In genomic region chr8:45627246-45628241, GRCm38 (mm10) we compare ENCODE assay signal across 8 mouse cellular contexts.
DNase-seq lines count a peak whose midpoint lies in the region; ATAC-seq and TF ChIP-seq lines count a peak whose summit lies in the region.

No protein-coding gene starts in this region.

- H3K79me2 ChIP-seq in CH12.LX (replicated peaks; ENCODE audit: control insufficient read depth, extremely low read depth, insufficient read depth, poor library complexity, severe bottlenecking), result no peaks in the 10 kb centered on the region

- no peaks in the 10 kb centered on the region for H3K36me3 ChIP-seq in CH12.LX (replicated peaks in 1 of 2; ENCODE audit: control insufficient read depth in 1 of 2, insufficient read depth in 1 of 2, low read length in 1 of 2)
- H3K36me3 ChIP-seq in forebrain, embryonic 10.5 days (replicated peaks), result no peaks in the 10 kb centered on the region

- no peak for TF ChIP-seq EP300 in CH12.LX (IDR thresholded peaks at IDR 0.05; ENCODE audit: low read length)

- H3K27ac ChIP-seq in CH12.LX (ENCODE audit: insufficient read depth, low read depth), result no peak overlapping the region
- H3K27ac ChIP-seq in forebrain, embryonic 10.5 days, result peak overlapping the region; percentile 97

- in situ Hi-C loops in CH12.LX (cut with MboI; ENCODE audit: low pct_ligation_motif_present, low pct_unique_long_range_greater_than_20kb, low sequenced_read_pairs), result no loop called here

- H3K9ac ChIP-seq in CH12.LX (ENCODE audit: insufficient read depth, low read depth), result no peak overlapping the region

- H3K9me3 ChIP-seq in CH12.LX (replicated peaks; ENCODE audit: low read length), result no peaks in the 10 kb centered on the region
- no peaks in the 10 kb centered on the region for H3K9me3 ChIP-seq in forebrain, embryonic 10.5 days

- dilution Hi-C loops in CH12.LX (cut with MboI; ENCODE audit: extremely low pct_ligation_motif_present, extremely low pct_unique_long_range_greater_than_20kb, low sequenced_read_pairs), result no loop called here

- H3K27me3 ChIP-seq in CH12.LX (replicated peaks), result no peaks in the 10 kb centered on the region
- no peaks in the 10 kb centered on the region; the same call in 1 of the 2 replicates for H3K27me3 ChIP-seq in forebrain, embryonic 10.5 days (ENCODE audit: poor library complexity, severe bottlenecking)

- DNase-seq in CH12.LX (ENCODE audit: extremely low read depth), result peak; percentile 20
- DNase-seq in brain, embryonic 14.5 days (ENCODE audit: low read depth), result peak; percentile 98
- DNase-seq in forebrain, embryonic 10.5 days (ENCODE audit: extremely low spot score, low spot score), result peak; percentile 82
- DNase-seq in layer of hippocampus, adult 9-10 months (ENCODE audit: low spot score), result peak; percentile 42
- DNase-seq in lung, adult 2 months, result peak; percentile 24
- DNase-seq in retina, adult 2 months (ENCODE audit: low read depth, low spot score), result peak; percentile 72

- H3K4me3 ChIP-seq in CH12.LX (replicated peaks in 1 of 3; ENCODE audit: low read depth in 2 of 3, low read length in 2 of 3, poor library complexity in 1 of 3), result no peak overlapping the region
- H3K4me3 ChIP-seq in forebrain, embryonic 10.5 days, result peak overlapping the region; percentile 71
- peak overlapping the region; percentile 49 for H3K4me3 ChIP-seq in lung, adult 2 months (replicated peaks; ENCODE audit: extremely low read depth, low read depth, low read length)

- peaks cover 0 to 8% of the 10 kb centered on the region in 2 experiments; a peak in 2 of 4 replicates for H3K4me1 ChIP-seq in CH12.LX (ENCODE audit: control insufficient read depth in 1 of 2, insufficient read depth in 2 of 2)
- H3K4me1 ChIP-seq in forebrain, embryonic 10.5 days, result peaks cover 41% of the 10 kb centered on the region
- H3K4me1 ChIP-seq in lung, adult 2 months (ENCODE audit: control insufficient read depth, insufficient read depth, low read length), result no peaks in the 10 kb centered on the region

- TF ChIP-seq POLR2A in CH12.LX (IDR thresholded peaks at IDR 0.05; ENCODE audit: low read depth, low read length), result no peak
- TF ChIP-seq POLR2A in brain, embryonic 14.5 days (IDR thresholded peaks at IDR 0.05; ENCODE audit: borderline replicate concordance, extremely low read depth, insufficient read depth, insufficient read length, poor library complexity, severe bottlenecking), result peak; percentile 31; the same call in 1 of the 2 replicates
- TF ChIP-seq POLR2A in lung, adult 2 months (IDR thresholded peaks at IDR 0.05; ENCODE audit: borderline replicate concordance, extremely low read depth, low read depth, low read length), result no peak

- TF ChIP-seq CTCF in CH12.LX (conservative IDR thresholded peaks at IDR 0.05 in 1 of 2, IDR thresholded peaks at IDR 0.05 in 1 of 2; ENCODE audit: low read depth in 2 of 2, low read length in 2 of 2), result no peak
- no peak for TF ChIP-seq CTCF in brain, embryonic 14.5 days (IDR thresholded peaks at IDR 0.05; ENCODE audit: borderline replicate concordance, extremely low read depth, insufficient read depth, insufficient read length)
- TF ChIP-seq CTCF in lung, adult 2 months (IDR thresholded peaks at IDR 0.05; ENCODE audit: insufficient read depth, low read length), result no peak

- under 1% methylated on average over 28 of the region's 28 CpGs for WGBS in forebrain, embryonic 10.5 days
- 5% methylated on average over 28 of the region's 28 CpGs for WGBS in lung, adult 2 months

- ATAC-seq in hematopoietic stem cell, adult 5-6 weeks (replicated peaks in 1 of 2; ENCODE audit: insufficient read depth in 1 of 2, low FRiP score in 2 of 2, low TSS enrichment in 1 of 2, low read depth in 1 of 2, poor library complexity in 2 of 2, severe bottlenecking in 2 of 2), result peak; percentile 95
- ATAC-seq in inflammation-experienced regulatory T-cells, adult 6 months, result no peak

- 0 out of 2 replicates have a peak overlapping the region, but pooled peaks have one; percentile 10 for H3K4me2 ChIP-seq in CH12.LX (ENCODE audit: insufficient read depth, low read depth, poor library complexity, severe bottlenecking)

- TF ChIP-seq RAD21 in CH12.LX (IDR thresholded peaks at IDR 0.05; ENCODE audit: low read depth, low read length), result no peak

TF ChIP-seq in CH12.LX, 34 proteins besides CTCF, POLR2A, EP300 and RAD21:
- TF ChIP-seq CHD2 (IDR thresholded peaks at IDR 0.05; ENCODE audit: low read length) (no peak), MEF2A (IDR thresholded peaks at IDR 0.05; ENCODE audit: borderline replicate concordance, low read depth, low read length) (no peak), NELFE (IDR thresholded peaks at IDR 0.05; ENCODE audit: low read depth, low read length) (no peak), ZMIZ1 (IDR thresholded peaks at IDR 0.05; ENCODE audit: low read depth, low read length) (no peak), PAX5 (IDR thresholded peaks at IDR 0.05; ENCODE audit: low read length) (no peak), RCOR1 (conservative IDR thresholded peaks at IDR 0.05; ENCODE audit: low read depth, low read length) (no peak), MAFK (IDR thresholded peaks at IDR 0.05; ENCODE audit: insufficient replicate concordance, low read length) (no peak), BHLHE40 (IDR thresholded peaks at IDR 0.05; ENCODE audit: low read depth, low read length) (no peak), UBTF (IDR thresholded peaks at IDR 0.05; ENCODE audit: low read depth, low read length) (no peak), ZC3H11A (IDR thresholded peaks at IDR 0.05; ENCODE audit: low read depth, low read length) (no peak), MYC (IDR thresholded peaks at IDR 0.05; ENCODE audit: low read depth, low read length) (no peak), CHD1 (IDR thresholded peaks at IDR 0.05; ENCODE audit: low read depth, low read length) (no peak), SIN3A (IDR thresholded peaks at IDR 0.05; ENCODE audit: low read length) (no peak), E2F4 (IDR thresholded peaks at IDR 0.05; ENCODE audit: insufficient replicate concordance, low read depth, low read length) (no peak), MAZ (IDR thresholded peaks at IDR 0.05; ENCODE audit: low read depth, low read length) (no peak), POLR2AphosphoS2 (IDR thresholded peaks at IDR 0.05; ENCODE audit: low read depth, low read length) (no peak), SMC3 (IDR thresholded peaks at IDR 0.05; ENCODE audit: low read depth, low read length) (no peak), NRF1 (IDR thresholded peaks at IDR 0.05; ENCODE audit: low read depth, low read length) (no peak), KAT2A (IDR thresholded peaks at IDR 0.05; ENCODE audit: insufficient replicate concordance, low read length) (no peak), MXI1 (IDR thresholded peaks at IDR 0.05; ENCODE audit: low read depth, low read length) (no peak)

Comparison
In these comparisons a context has a peak if more than half of its experiments do, and no peak if none do; other contexts are left out.
1. DNase-seq: peak in every context shown above with its lines; median percentile 98 in brain, embryonic 14.5 days; 82 in forebrain, embryonic 10.5 days; 72 in retina, adult 2 months; 42 in layer of hippocampus, adult 9-10 months; 24 in lung, adult 2 months; 20 in CH12.LX.
2. H3K4me3 ChIP-seq: peak in forebrain, embryonic 10.5 days (single experiment) and lung, adult 2 months (single experiment); none in CH12.LX (0 of 3).